Mouse (Mus musculus) bone marrow, adult 2 months (tissue): ENCODE results near the gene Sf3b4.

Experiments
- CTCF ChIP-seq: fragments of 200-500 bp; IDR thresholded peaks from 2 replicates; pipeline ENCODE4 v1.5.1; 2011; ENCODE audit warnings: low read length, control low read depth; ENCODE audit not compliant: control insufficient read depth, insufficient read depth
- POLR2A ChIP-seq: fragments of 200-500 bp; IDR thresholded peaks from 2 replicates; pipeline ENCODE4 v1.6.1; 2011; ENCODE audit warnings: low read depth, mild to moderate bottlenecking, control low read depth, low read length, borderline replicate concordance; ENCODE audit not compliant: control insufficient read depth

- no peak for TF ChIP-seq CTCF
- TF ChIP-seq POLR2A, result no peak
Measured at GRCm38 (mm10) chr3:96221640-96222038, 49.5 kb downstream of the Sf3b4 start.
